Mouse (Mus musculus) olfactory bulb, adult 2 months (tissue): ENCODE results near the gene Ttc6.

ENCODE experiments used
- CTCF ChIP-seq: fragments of 200-500 bp; IDR thresholded peaks from 2 replicates; pipeline ENCODE4 v1.5.1; 2012; ENCODE audit warnings: low read depth, mild to moderate bottlenecking, low read length, moderate library complexity; ENCODE audit not compliant: insufficient read depth
- POLR2A ChIP-seq: fragments of 200-500 bp; IDR thresholded peaks from 2 replicates; pipeline ENCODE4 v1.6.1; 2012; ENCODE audit warnings: mild to moderate bottlenecking, low read depth, low read length, moderate library complexity; ENCODE audit not compliant: insufficient read depth

GRCm38 (mm10) chr12:57552286-57552685, 11.6 kb upstream of the Ttc6 start:
- TF ChIP-seq CTCF: no peak
- TF ChIP-seq POLR2A: no peak
